Mouse (Mus musculus) liver, postnatal 0 days (tissue): Measurements from ENCODE around the gene Btg2. TPM values are rescaled to one million over a fixed set of nuclear protein-coding genes. Genes with fewer than 3 reads are reported as not detected.

Experiments
- ATAC-seq: fragments of 200-750 bp; cut with Nextera tagmentation; 2 replicates; pipeline ENCODE4 v1.8.0; 2017; ENCODE audit warnings: mild to moderate bottlenecking, moderate library complexity
- DNase-seq: peaks from one replicate; pipeline ENCODE4 v3.0.0-alpha.2; 2016
- H3K27ac ChIP-seq: fragments of 300-500 bp; sonication (generic); 2 replicates; pipeline ENCODE4 v1.5.1; 2014; ENCODE audit warnings: antibody characterized with exemption, moderate library complexity, mild to moderate bottlenecking, low read depth
- H3K27me3 ChIP-seq: fragments of 300-500 bp; sonication (generic); 2 replicates; pipeline ENCODE4 v1.6.1; 2014; ENCODE audit warnings: low read length, control low read depth, mixed read lengths; ENCODE audit not compliant: insufficient read depth
- H3K36me3 ChIP-seq: fragments of 300-500 bp; sonication (generic); replicated peaks from 2 replicates; pipeline ENCODE4 v1.6.1; 2014; ENCODE audit warnings: mild to moderate bottlenecking, control low read depth, low read length, moderate library complexity, mixed read lengths; ENCODE audit not compliant: insufficient read depth
- H3K4me1 ChIP-seq: fragments of 300-500 bp; sonication (generic); 2 replicates; pipeline ENCODE4 v1.6.1; 2014; ENCODE audit warnings: antibody characterized with exemption, mild to moderate bottlenecking, control low read depth; ENCODE audit not compliant: insufficient read depth
- H3K4me2 ChIP-seq: fragments of 300-500 bp; sonication (generic); 2 replicates; pipeline ENCODE4 v1.6.1; 2014; ENCODE audit warnings: low read depth, mild to moderate bottlenecking, low read length, moderate library complexity, mixed read lengths
- H3K4me3 ChIP-seq: fragments of 300-500 bp; sonication (generic); 2 replicates; pipeline ENCODE4 v1.5.1; 2014; ENCODE audit warnings: low read depth, low read length
- H3K9ac ChIP-seq: fragments of 300-500 bp; sonication (generic); replicated peaks from 2 replicates; pipeline ENCODE4 v1.6.1; 2014; ENCODE audit warnings: mild to moderate bottlenecking, moderate library complexity
- H3K9me3 ChIP-seq: fragments of 300-500 bp; sonication (generic); 2 replicates; pipeline ENCODE4 v1.6.1; 2016; ENCODE audit warnings: mild to moderate bottlenecking, control low read depth, low read length, mixed read lengths
- CTCF ChIP-seq: sonication (generic); IDR thresholded peaks from 2 replicates; pipeline ENCODE4 v1.5.1; 2016; ENCODE audit warnings: antibody characterized with exemption, low read depth
- EP300 ChIP-seq: IDR thresholded peaks from 2 replicates; pipeline ENCODE4 v1.6.1; 2016; ENCODE audit warnings: antibody characterized with exemption, low read depth, mild to moderate bottlenecking
- WGBS: fragments of 180-500 bp; shearing (Covaris S2); extraction: QIAGEN DNeasy Blood & Tissue Kit; methylation state at CpG from one replicate; pipeline ENCODE4 v1.1.7; 2014; ENCODE audit not compliant: insufficient replicate concordance; 5-methylcytosine and 5-hydroxymethylcytosine counted together
- polyA plus RNA-seq: library from polyadenylated mRNA; unstranded; fragments of >200 nt; fragmentation: Nextera tagmentation; extraction: Ambion mirVana; gene quantifications from 2 replicates; pipeline ENCODE4 v1.2.1, GENCODE M21; 2015

Gene Btg2
- polyA plus RNA-seq, 1 experiment from 2014 or later, result 62.6 TPM

- H3K4me3 ChIP-seq, result no peak overlapping the region
- H3K27ac ChIP-seq, result no peak overlapping the region
- 54% methylated on average over 6 of the region's 6 CpGs for WGBS
- H3K4me1 ChIP-seq, result peaks cover 10% of the 10 kb centered on the region
- ATAC-seq (no peak), DNase-seq (no peak)
- TF ChIP-seq EP300, result no peak
- no peak for TF ChIP-seq CTCF
- no peak overlapping the region for H3K4me2 ChIP-seq
- H3K9ac ChIP-seq, result no peak overlapping the region
- no peaks in the 10 kb centered on the region for H3K36me3 ChIP-seq
- H3K27me3 ChIP-seq, result no peaks in the 10 kb centered on the region
- H3K9me3 ChIP-seq, result no peaks in the 10 kb centered on the region
These were observed 29.4 kb downstream of the Btg2 start for GRCm38 (mm10) chr1:134049542-134049941.

DNA sequence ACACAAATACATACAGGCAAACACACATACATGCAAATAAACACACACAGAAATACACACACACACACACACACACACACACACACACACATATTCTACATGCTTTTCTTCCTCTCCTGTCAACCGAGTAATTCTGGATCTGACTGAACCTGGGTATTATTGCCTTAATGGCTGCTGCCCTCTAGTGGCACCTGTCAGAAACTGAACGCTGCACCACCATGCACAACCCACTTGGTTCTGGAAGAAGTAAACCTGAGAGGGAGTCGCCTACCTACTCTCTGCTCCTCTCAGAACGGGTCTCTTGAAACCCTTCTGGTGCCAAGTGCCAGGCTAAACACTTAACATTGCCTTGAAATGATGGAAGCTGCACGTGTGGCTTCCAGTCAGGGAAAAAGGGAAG is 30.2 kb downstream of the Btg2 start:
- Histone ChIP-seq H3K9me3 (no peaks in the 10 kb centered on the region), H3K27me3 (no peaks in the 10 kb centered on the region), H3K9ac (no peak overlapping the region), H3K4me1 (0 out of 2 replicates have a peak, but pooled peaks cover 4% of the 10 kb centered on the region), H3K4me2 (no peak overlapping the region), H3K27ac (no peak overlapping the region), H3K4me3 (no peak overlapping the region), H3K36me3 (no peaks in the 10 kb centered on the region)
- no peak for TF ChIP-seq EP300
- peak; percentile 99 for TF ChIP-seq CTCF
- ATAC-seq, result peak; percentile 53
- 6% methylated on average over 5 of the region's 5 CpGs for WGBS
- DNase-seq, result peak; percentile 79

- Histone ChIP-seq H3K27me3 (no peaks in the 10 kb centered on the region), H3K36me3 (no peaks in the 10 kb centered on the region), H3K9ac (no peak overlapping the region), H3K4me1 (no peaks in the 10 kb centered on the region), H3K9me3 (no peaks in the 10 kb centered on the region), H3K4me2 (no peak overlapping the region), H3K4me3 (no peak overlapping the region), H3K27ac (no peak overlapping the region)
- no peak for ATAC-seq
- WGBS, result 75% methylated on average over 6 of the region's 6 CpGs
- DNase-seq, result no peak
- TF ChIP-seq EP300 (no peak), CTCF (no peak)
These were observed 31.5 kb downstream of the Btg2 start for GRCm38 (mm10) chr1:134047431-134047830.

DNA sequence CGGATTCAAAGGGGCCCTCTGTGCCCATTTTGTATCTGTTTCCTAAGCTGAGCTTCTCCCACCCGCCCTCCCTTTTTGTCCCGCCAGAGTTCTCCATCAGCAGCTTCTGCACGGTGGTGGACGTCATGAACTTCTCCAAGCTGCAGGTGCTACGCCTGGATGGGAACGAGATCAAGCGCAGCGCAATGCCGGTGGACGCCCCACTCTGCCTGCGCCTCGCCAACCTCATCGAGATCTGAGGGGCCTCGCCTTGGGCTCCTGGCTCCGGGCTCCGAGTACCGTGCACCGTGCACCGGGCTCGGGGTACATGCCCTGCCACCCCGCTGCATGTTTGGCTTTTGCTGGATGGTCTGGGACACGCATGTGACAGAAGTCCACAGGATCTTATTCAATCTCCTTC is 32.5 kb downstream of the Btg2 start:
- H3K27me3 ChIP-seq, result no peaks in the 10 kb centered on the region
- no peaks in the 10 kb centered on the region for H3K4me1 ChIP-seq
- no peak overlapping the region for H3K9ac ChIP-seq
- no peak overlapping the region for H3K27ac ChIP-seq
- DNase-seq (no peak), ATAC-seq (no peak)
- no peak for TF ChIP-seq CTCF
- no peak for TF ChIP-seq EP300
- no peaks in the 10 kb centered on the region for H3K36me3 ChIP-seq
- H3K9me3 ChIP-seq, result no peaks in the 10 kb centered on the region
- 29% methylated on average over 23 of the region's 23 CpGs for WGBS
- peak overlapping the region; percentile 49 for H3K4me2 ChIP-seq
- H3K4me3 ChIP-seq, result no peak overlapping the region

DNA sequence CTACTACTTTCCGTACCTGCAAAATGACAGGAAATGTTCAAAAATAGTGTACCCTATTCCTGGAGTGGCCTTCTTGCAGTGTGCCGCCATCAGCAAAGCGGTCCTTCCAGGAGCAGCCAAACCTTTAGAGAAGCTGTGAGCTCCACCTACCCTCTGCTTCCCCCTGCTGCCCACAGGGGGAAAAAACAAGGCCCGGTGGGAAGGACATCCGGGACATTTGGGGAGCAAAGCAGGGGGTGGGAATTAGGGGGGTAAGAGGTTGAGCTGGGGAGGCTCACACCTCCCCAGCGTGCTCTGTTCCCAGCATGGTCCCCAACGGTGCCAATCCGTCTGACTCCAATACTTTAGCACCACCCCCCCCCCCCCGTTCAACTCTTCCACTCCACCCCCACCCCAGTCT is 32.9 kb downstream of the Btg2 start:
- H3K9me3 ChIP-seq, result no peaks in the 10 kb centered on the region
- 7% methylated on average over 9 of the region's 9 CpGs for WGBS
- H3K4me2 ChIP-seq, result peak overlapping the region; percentile 49
- no peaks in the 10 kb centered on the region for H3K4me1 ChIP-seq
- no peaks in the 10 kb centered on the region for H3K36me3 ChIP-seq
- no peak overlapping the region for H3K9ac ChIP-seq
- ATAC-seq (peak; percentile 70; the same call in 1 of the 2 replicates), DNase-seq (peak; percentile 78)
- no peak overlapping the region for H3K4me3 ChIP-seq
- TF ChIP-seq CTCF (peak; percentile 90), EP300 (no peak)
- H3K27ac ChIP-seq, result no peak overlapping the region
- no peaks in the 10 kb centered on the region for H3K27me3 ChIP-seq

DNA sequence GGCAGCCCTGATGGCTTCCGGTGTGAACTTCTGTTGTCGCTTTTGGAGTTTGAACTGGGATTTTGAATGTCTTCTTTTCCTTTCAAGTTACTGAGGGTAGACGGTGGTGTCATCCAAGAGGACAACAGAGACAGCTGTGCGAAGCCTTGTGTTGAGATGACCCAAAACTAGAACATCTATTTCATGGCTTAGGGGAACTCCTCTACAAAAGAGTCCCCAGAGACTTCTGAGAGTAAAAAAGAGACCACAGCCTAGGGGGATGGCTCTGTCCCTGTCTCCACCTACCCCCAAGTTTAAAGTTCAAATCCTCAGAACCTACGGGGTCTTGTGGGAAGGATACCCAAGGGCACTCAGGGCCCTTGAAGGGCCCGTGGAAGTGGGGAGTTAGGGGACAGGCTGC is 34.1 kb downstream of the Btg2 start:
- no peak overlapping the region for H3K9ac ChIP-seq
- TF ChIP-seq CTCF (no peak), EP300 (no peak)
- no peak for DNase-seq
- no peaks in the 10 kb centered on the region for H3K36me3 ChIP-seq
- no peaks in the 10 kb centered on the region for H3K9me3 ChIP-seq
- no peak overlapping the region for H3K4me2 ChIP-seq
- ATAC-seq, result no peak
- H3K27ac ChIP-seq, result no peak overlapping the region
- no peaks in the 10 kb centered on the region for H3K27me3 ChIP-seq
- H3K4me1 ChIP-seq, result no peaks in the 10 kb centered on the region
- H3K4me3 ChIP-seq, result no peak overlapping the region
- 81% methylated on average over 6 of the region's 6 CpGs for WGBS

- no peaks in the 10 kb centered on the region for H3K9me3 ChIP-seq
- no peaks in the 10 kb centered on the region for H3K4me1 ChIP-seq
- WGBS, result 58% methylated on average over 1 of the region's 1 CpGs
- no peak overlapping the region for H3K4me2 ChIP-seq
- no peak overlapping the region for H3K27ac ChIP-seq
- H3K4me3 ChIP-seq, result no peak overlapping the region
- H3K9ac ChIP-seq, result no peak overlapping the region
- H3K36me3 ChIP-seq, result no peaks in the 10 kb centered on the region
- no peak for TF ChIP-seq EP300
- no peak for TF ChIP-seq CTCF
- H3K27me3 ChIP-seq, result no peaks in the 10 kb centered on the region
- no peak for ATAC-seq
- DNase-seq, result no peak
These were observed 36.6 kb downstream of the Btg2 start for GRCm38 (mm10) chr1:134042341-134042740.
